Mouse (Mus musculus) hindbrain, embryonic 16.5 days (tissue): Measurements from ENCODE around the gene Egr2. TPM values are rescaled to one million over a fixed set of nuclear protein-coding genes. Genes with fewer than 3 reads are reported as not detected.

ENCODE experiments used
- ATAC-seq: fragments of 200-750 bp; cut with Nextera tagmentation; 2 replicates; pipeline ENCODE4 v1.8.0; 2017; ENCODE audit warnings: moderate TSS enrichment, moderate library complexity
- H3K27ac ChIP-seq: fragments of 300-500 bp; sonication (generic); 2 replicates; pipeline ENCODE4 v1.5.1; 2014; ENCODE audit warnings: low read depth, mild to moderate bottlenecking, control low read depth, low read length, moderate library complexity
- H3K27me3 ChIP-seq: fragments of 300-500 bp; sonication (generic); replicated peaks from 2 replicates; pipeline ENCODE4 v1.6.1; 2014; ENCODE audit warnings: low read length; ENCODE audit not compliant: control insufficient read depth, insufficient read depth
- H3K36me3 ChIP-seq: fragments of 300-500 bp; sonication (generic); 2 replicates; pipeline ENCODE4 v1.6.1; 2014; ENCODE audit warnings: mild to moderate bottlenecking, low read length, moderate library complexity, mixed read lengths; ENCODE audit not compliant: control insufficient read depth, insufficient read depth
- H3K4me1 ChIP-seq: fragments of 300-500 bp; sonication (generic); 2 replicates; pipeline ENCODE4 v1.6.1; 2014; ENCODE audit warnings: low read depth, low read length; ENCODE audit not compliant: control insufficient read depth, insufficient read depth
- H3K4me2 ChIP-seq: fragments of 300-500 bp; sonication (generic); 2 replicates; pipeline ENCODE4 v1.6.1; 2014; ENCODE audit warnings: mild to moderate bottlenecking, low read length, control low read depth, moderate library complexity
- H3K4me3 ChIP-seq: fragments of 300-500 bp; sonication (generic); 2 replicates; pipeline ENCODE4 v1.5.1; 2014; ENCODE audit warnings: mild to moderate bottlenecking, low read length, control low read depth, moderate library complexity
- H3K9ac ChIP-seq: fragments of 300-500 bp; sonication (generic); 2 replicates; pipeline ENCODE4 v1.6.1; 2014; ENCODE audit warnings: low read depth, mild to moderate bottlenecking, control low read depth, low read length, moderate library complexity
- H3K9me3 ChIP-seq: fragments of 300-500 bp; sonication (generic); 2 replicates; pipeline ENCODE4 v1.6.1; 2014; ENCODE audit warnings: mild to moderate bottlenecking, low read length, moderate library complexity; ENCODE audit not compliant: control insufficient read depth
- WGBS: fragments of 180-500 bp; shearing (Covaris S2); extraction: QIAGEN DNeasy Blood & Tissue Kit; methylation state at CpG from one replicate; pipeline ENCODE4 v1.1.7; 2014; 5-methylcytosine and 5-hydroxymethylcytosine counted together
- polyA plus RNA-seq: library from polyadenylated mRNA; unstranded; fragments of >200 nt; fragmentation: Nextera tagmentation; extraction: Ambion mirVana; gene quantifications from 2 replicates; pipeline ENCODE4 v1.2.1, GENCODE M21; 2015

Egr2 gene
- 1.4 and 1.8 TPM in 2 replicates for polyA plus RNA-seq

DNA sequence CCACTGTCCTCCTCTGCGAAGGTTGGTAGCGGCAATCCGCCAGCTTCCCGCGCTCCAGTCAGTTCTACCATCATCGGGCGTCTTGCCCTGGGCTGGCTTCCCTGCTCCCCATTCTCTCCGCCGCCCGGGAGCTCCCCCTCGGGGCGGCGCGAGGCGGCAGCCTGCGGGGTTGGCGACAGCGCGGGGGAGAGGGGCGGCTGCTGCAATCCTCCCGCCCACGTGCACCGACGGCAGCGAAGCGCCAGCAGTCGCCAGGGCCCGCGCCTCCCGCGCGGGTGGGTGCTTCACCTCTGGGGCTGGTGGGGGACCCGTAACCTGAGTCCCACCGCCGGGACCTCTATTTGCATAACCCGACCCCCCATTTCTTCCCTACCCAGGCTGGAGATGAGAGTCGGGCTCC is at the start of gene Egr2:
Egr2 (plus strand) TSS at position 220 of the 400 bp plus-strand sequence.
- no peak within 1 kb of the TSS for H3K27ac ChIP-seq
- no peaks in the 10 kb centered on the region for H3K9me3 ChIP-seq
- H3K4me3 ChIP-seq, result peak within 1 kb of the TSS; percentile 71
- H3K4me1 ChIP-seq, result peaks cover 36% of the 10 kb centered on the region
- peak within 1 kb of the TSS; percentile 36; the same call in 1 of the 2 replicates for H3K9ac ChIP-seq
- no peak for ATAC-seq
- under 1% methylated on average over 35 of the region's 37 CpGs for WGBS
- peak within 1 kb of the TSS; percentile 97 for H3K4me2 ChIP-seq
- H3K36me3 ChIP-seq, result no peaks in the 10 kb centered on the region
- H3K27me3 ChIP-seq, result peaks cover 58% of the 10 kb centered on the region

DNA sequence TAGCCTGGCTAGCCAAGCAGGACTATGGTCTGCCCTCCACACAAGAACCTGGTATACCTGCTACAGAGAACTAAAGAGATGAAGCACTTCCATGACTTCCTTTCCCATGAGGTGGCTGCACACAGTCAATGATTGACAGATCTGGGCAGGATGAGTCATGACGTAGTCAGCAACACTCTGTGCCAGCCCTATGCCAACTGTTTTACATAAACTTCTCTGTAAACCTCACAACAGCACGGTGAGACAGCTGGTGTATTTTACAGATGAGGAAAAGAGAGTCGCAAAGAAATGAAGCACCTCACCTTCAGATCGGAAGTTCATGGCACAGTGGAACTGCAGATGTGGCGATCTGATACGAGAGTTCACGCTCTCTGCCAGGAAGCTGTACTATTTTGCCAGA is 47.8 kb upstream of the Egr2 start:
- Histone ChIP-seq H3K36me3 (no peaks in the 10 kb centered on the region), H3K9me3 (no peaks in the 10 kb centered on the region), H3K27me3 (no peaks in the 10 kb centered on the region), H3K9ac (no peak overlapping the region), H3K4me1 (no peaks in the 10 kb centered on the region), H3K4me3 (no peak overlapping the region), H3K4me2 (no peak overlapping the region), H3K27ac (no peak overlapping the region)
- 88% methylated on average over 7 of the region's 7 CpGs for WGBS
- ATAC-seq, result no peak

DNA sequence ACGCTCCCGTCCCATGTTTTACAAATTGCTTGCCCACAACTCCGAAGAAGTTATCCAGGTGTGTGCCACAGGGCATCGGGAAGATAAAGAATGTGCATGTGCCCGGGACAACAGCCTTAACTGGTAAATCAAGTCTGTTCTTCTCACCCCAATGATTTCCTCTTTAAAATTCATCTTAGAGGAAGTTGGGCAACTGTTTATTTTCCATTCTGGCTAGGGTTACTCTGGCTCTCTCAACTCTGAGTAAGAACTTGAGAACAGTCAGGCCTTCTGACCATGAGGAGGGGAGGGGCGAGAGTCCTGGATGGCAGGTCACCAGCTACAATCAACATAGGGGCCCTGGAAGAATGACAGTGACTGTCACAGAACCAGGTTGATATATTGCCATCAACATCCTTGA is 45.4 kb upstream of the Egr2 start:
- no peak for ATAC-seq
- H3K36me3 ChIP-seq, result no peaks in the 10 kb centered on the region
- H3K4me1 ChIP-seq, result no peaks in the 10 kb centered on the region
- H3K27me3 ChIP-seq, result no peaks in the 10 kb centered on the region
- no peaks in the 10 kb centered on the region for H3K9me3 ChIP-seq
- no peak overlapping the region for H3K4me2 ChIP-seq
- 89% methylated on average over 6 of the region's 6 CpGs for WGBS
- no peak overlapping the region for H3K9ac ChIP-seq
- H3K4me3 ChIP-seq, result no peak overlapping the region
- H3K27ac ChIP-seq, result no peak overlapping the region

DNA sequence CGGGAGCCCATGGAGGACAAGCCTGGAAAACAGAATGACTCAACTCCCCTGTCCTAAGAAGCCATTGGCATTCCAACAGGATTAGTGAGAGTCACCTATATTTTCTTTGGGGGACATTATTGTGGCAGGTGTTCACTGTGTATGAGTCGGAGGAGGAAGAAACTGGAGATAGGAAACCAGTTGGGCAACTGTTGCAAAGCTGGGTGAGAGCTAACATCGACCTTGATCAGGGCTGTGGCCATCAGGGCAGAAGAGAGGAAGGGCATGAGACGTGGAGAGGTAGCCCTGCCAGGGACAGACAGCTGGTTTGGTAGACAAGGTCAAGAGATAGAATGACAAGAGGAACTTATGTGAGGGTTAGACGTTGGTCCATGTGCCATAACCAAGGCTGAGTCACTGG is 44.6 kb upstream of the Egr2 start:
- Histone ChIP-seq H3K27ac (no peak overlapping the region), H3K4me2 (no peak overlapping the region), H3K4me1 (no peaks in the 10 kb centered on the region), H3K36me3 (no peaks in the 10 kb centered on the region), H3K9me3 (no peaks in the 10 kb centered on the region), H3K27me3 (no peaks in the 10 kb centered on the region), H3K4me3 (no peak overlapping the region), H3K9ac (no peak overlapping the region)
- WGBS, result 90% methylated on average over 5 of the region's 5 CpGs
- ATAC-seq, result no peak

GRCm38 (mm10) chr10:67492161-67492571 is 43.1 kb upstream of the Egr2 start:
- 81% methylated on average over 11 of the region's 11 CpGs for WGBS

GRCm38 (mm10) chr10:67493556-67493955 is 41.7 kb upstream of the Egr2 start:
- H3K27ac ChIP-seq, result no peak overlapping the region
- no peaks in the 10 kb centered on the region for H3K4me1 ChIP-seq
- no peaks in the 10 kb centered on the region for H3K9me3 ChIP-seq
- no peak overlapping the region for H3K9ac ChIP-seq
- H3K27me3 ChIP-seq, result no peaks in the 10 kb centered on the region
- no peak overlapping the region for H3K4me2 ChIP-seq
- ATAC-seq, result no peak
- H3K4me3 ChIP-seq, result no peak overlapping the region
- H3K36me3 ChIP-seq, result no peaks in the 10 kb centered on the region
- WGBS, result 81% methylated on average over 8 of the region's 8 CpGs

More at GRCm38 (mm10) chr10:67492161-67492571, 43.1 kb upstream of the Egr2 start:
- Histone ChIP-seq H3K27ac (no peak overlapping the region), H3K4me3 (no peak overlapping the region), H3K9me3 (no peaks in the 10 kb centered on the region), H3K4me2 (no peak overlapping the region), H3K4me1 (no peaks in the 10 kb centered on the region), H3K27me3 (no peaks in the 10 kb centered on the region), H3K9ac (no peak overlapping the region), H3K36me3 (no peaks in the 10 kb centered on the region)
- ATAC-seq, result no peak

- no peak overlapping the region for H3K4me2 ChIP-seq
- no peaks in the 10 kb centered on the region for H3K9me3 ChIP-seq
- H3K36me3 ChIP-seq, result no peaks in the 10 kb centered on the region
- H3K4me1 ChIP-seq, result no peaks in the 10 kb centered on the region
- WGBS, result 93% methylated on average over 15 of the region's 15 CpGs
- no peak for ATAC-seq
- no peaks in the 10 kb centered on the region for H3K27me3 ChIP-seq
- no peak overlapping the region for H3K27ac ChIP-seq
- H3K4me3 ChIP-seq, result no peak overlapping the region
- no peak overlapping the region for H3K9ac ChIP-seq
Measured at GRCm38 (mm10) chr10:67497144-67497892, 38.0 kb upstream of the Egr2 start.

DNA sequence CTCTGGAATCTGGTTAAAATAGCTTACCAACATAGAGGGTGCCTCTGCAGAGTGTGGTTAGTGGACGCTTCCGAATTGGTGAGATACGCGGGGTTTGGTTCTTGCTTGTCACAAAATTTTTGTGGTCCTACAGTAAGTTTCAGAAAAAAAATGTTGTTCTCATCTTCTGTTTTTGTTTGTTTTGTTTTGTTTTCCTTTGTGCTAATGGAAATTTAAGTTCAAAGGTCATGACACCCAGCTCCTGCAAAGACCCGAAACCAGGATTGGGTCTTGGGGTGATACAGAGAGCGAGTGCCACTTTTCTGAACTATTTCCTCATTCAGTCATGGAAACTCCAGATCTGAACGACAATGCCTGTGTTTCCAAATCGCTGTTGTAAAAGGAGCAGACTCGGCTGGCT is 37.3 kb upstream of the Egr2 start:
- H3K27me3 ChIP-seq, result no peaks in the 10 kb centered on the region
- H3K4me2 ChIP-seq, result no peak overlapping the region
- 94% methylated on average over 9 of the region's 9 CpGs for WGBS
- H3K36me3 ChIP-seq, result no peaks in the 10 kb centered on the region
- no peaks in the 10 kb centered on the region for H3K4me1 ChIP-seq
- ATAC-seq, result no peak
- no peaks in the 10 kb centered on the region for H3K9me3 ChIP-seq
- H3K9ac ChIP-seq, result no peak overlapping the region
- H3K4me3 ChIP-seq, result no peak overlapping the region
- H3K27ac ChIP-seq, result no peak overlapping the region

DNA sequence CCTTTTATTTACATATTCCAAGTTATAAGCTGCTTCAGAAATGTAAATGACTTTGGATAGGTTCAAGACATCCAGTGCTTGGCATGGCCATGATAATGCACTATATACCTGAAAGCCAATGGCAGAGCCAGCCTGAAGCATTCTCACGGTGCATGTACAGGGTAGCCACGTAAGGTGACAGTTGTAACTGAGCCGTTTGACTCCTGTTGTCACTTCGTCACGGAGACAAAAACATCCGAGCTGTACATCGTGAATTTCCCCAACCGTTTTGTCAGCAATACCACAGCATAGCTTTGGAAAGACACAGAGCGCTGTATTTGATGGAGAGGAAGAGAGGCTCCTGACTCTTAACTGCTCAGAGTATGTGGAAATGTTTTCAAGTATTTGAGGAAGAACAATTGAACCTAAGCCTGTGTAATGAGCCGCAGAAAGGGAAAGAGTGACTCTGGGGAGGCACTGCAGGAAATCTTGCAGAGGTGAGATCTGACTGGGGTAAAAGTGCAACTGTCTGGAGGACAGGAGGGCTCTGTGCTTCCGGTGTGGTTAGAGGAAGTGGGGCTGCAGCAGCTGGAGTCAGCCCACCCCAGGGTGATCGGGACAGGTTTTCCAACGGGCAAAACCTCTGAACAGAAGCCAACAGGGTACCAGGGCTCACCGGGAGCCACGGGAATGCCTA is 31.8 kb upstream of the Egr2 start:
- Histone ChIP-seq H3K27me3 (no peaks in the 10 kb centered on the region), H3K9ac (no peak overlapping the region), H3K36me3 (no peaks in the 10 kb centered on the region), H3K4me2 (no peak overlapping the region), H3K4me3 (no peak overlapping the region), H3K27ac (no peak overlapping the region), H3K4me1 (no peaks in the 10 kb centered on the region), H3K9me3 (no peaks in the 10 kb centered on the region)
- WGBS, result 69% methylated on average over 15 of the region's 15 CpGs
- no peak for ATAC-seq
